Mouse (Mus musculus) erythroid progenitor cell, adult 5-6 weeks (primary cell): ENCODE results near the gene Mob3b. TPM values are rescaled to one million over a fixed set of nuclear protein-coding genes. Genes with fewer than 3 reads are reported as not detected.

Experiments used
- ATAC-seq: replicated peaks from 2 replicates; pipeline ENCODE4 v1.8.0; 2016; ENCODE audit warnings: moderate number of reproducible peaks, mild to moderate bottlenecking, moderate TSS enrichment, inconsistent platforms; ENCODE audit not compliant: poor library complexity, low FRiP score, severe bottlenecking
- total RNA-seq, 2 experiments: library from RNA; stranded (forward) in 1 of 2; stranded (reverse) in 1 of 2; fragments of 150-400 nt in 1 of 2; fragments of 186-747, 209-891 nt in 1 of 2; gene quantifications; 2 replicates each; pipeline versions ENCODE4 v1.2.3 to v1.2.4; 2015 to 2017; ENCODE audit warnings: low replicate concordance in 2 of 2

The Mob3b gene
- total RNA-seq, 2 experiments from 2014 or later = under 0.01 to 1.4 TPM

DNA sequence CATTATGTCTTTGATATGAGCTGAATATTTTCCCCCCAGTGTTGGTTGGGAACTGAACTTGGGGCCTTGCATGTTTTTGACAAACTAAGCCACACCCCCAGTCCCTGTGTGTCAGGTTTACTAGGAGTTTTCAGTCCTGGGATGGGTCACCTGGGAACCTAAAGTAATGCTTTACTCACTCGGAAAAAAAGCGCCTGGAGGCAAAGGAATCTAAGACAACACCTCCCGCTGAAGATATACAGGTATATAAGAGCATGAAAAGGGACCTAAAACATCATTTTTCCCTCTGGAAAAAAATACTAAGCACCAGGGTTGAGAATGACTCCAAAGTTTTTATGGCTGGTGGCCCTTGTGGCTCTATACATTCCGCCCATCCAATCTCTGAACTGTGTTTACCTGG lies 5.5 kb downstream of the Mob3b start, which contains the start of gene Ifnk:
Ifnk (plus strand) TSS at position 301 of the 400 bp plus-strand sequence.
- ATAC-seq = no peak

DNA sequence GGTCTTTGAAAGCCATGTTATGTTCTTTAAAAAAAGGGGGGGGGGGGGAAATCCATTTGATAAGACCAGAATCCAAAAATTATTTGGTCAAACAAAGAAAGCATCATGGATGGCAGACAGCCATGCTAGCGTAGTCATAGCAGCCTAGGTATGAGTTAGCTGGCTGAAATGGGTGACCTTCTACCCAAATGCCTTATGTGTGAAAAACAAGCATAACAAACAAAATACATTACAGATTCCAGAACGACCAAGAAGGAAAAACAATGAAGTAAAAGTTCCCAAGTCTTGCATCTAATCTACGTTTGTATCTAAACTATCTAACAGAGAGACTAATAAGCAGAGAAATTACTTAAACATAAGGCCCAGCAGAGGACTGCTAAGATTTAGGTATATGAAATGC lies 6.6 kb downstream of the Mob3b start:
- ATAC-seq = no peak

DNA sequence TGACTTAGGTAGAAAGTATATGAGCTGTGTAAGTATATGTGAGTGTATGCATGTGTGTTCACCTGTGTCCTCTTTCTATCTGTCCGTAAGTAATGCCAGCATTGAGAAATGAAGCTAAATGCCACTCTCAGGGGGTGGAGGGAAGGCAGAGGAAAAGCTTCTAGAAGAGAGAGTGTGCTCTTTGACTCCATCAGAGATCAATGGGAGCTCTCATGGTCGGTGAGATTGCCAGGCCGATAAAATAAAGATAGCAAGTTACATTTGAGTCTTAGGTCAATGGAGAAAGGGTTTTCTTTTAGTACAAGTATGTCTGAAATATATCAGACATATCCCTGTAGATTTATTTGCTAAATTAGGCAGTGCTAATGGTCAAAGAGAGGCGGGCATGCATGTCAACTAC lies 9.0 kb downstream of the Mob3b start:
- ATAC-seq = no peak

DNA sequence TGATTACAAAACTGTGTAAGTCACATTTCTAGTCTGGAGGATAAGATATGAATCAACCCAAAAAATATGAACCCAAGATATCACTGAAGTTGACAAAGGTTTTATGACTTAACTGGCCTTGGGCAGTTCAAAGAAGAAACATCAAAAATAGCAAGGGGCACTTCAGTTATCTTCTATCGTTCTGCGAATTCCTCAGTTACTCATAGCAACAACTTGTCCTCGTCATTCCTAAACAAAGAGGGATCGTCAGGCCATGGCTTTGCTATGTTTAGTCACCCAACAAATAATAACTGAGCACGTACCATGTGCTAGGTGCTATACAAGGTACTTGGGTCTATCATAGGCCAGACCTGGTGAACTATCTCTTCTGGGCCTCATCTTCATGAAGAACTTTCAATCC lies 10.7 kb downstream of the Mob3b start:
- no peak for ATAC-seq

DNA sequence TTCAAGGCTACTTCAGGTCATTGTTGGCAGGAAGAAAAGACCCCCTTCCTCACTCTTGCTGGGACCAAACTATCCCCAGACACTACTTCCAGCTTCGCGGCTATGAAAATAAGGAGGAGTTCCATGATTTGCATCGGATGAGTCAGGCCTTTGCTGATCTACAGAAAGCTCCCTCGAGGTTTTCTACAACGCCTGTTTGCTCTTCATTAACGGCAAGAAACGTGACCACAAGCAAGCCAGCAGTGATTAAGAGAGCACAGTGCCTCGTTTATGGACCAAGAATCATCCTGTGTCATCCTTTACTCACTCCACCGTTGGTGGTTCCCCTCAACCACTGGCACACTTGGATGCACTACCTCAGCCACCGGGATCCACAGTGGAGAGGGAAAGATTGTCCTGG lies 11.6 kb downstream of the Mob3b start:
- no peak for ATAC-seq

DNA sequence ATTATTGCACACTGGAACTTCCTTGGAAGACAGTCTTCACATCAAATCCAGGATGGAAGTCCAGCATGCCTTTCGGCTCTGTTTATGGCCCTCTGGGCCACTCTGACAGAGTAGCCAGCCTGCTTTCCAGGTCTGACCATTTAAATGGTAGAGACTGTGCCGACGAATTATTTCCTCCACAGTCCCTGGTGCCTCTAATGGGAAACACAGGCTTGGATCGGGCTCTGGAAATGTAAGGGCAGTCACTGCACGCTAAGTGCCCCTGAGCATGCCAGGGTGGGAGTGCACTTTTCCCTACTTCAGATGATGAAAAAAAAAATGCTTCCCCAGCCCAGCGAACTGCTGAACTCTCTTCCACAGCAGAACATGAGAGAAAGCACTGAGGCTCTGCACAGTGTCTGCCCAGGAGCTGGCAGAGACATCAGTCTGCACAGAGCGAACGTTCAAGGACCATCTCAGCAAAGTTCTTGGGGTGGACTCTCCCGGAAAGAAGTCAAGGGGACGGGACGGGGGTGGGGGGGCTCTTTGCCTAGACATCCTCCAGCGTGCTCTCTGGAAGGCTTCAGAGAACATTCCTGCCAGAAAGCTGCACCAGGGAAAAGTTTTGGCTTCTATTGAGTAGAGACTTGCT lies 13.7 kb downstream of the Mob3b start:
- ATAC-seq = no peak

DNA sequence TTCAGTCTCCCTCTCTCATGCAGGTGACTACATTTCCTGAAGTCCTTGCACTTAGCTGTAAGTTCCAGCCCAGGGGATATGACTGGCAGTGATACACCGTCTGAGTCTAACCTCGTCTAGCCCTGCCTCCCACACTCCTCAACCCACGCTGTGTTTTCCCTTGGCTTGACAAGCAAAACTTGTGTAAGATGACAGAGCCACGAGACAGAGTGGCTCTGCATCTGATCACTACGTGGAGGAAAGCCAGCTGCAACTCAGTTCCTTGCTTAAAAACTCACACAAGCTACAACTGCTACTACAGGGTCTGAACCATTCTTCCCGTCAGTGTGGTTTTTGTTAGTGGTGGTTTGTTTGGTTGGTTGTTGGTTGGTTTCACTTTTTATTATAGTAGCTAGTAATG lies 17.0 kb downstream of the Mob3b start:
- no peak for ATAC-seq

DNA sequence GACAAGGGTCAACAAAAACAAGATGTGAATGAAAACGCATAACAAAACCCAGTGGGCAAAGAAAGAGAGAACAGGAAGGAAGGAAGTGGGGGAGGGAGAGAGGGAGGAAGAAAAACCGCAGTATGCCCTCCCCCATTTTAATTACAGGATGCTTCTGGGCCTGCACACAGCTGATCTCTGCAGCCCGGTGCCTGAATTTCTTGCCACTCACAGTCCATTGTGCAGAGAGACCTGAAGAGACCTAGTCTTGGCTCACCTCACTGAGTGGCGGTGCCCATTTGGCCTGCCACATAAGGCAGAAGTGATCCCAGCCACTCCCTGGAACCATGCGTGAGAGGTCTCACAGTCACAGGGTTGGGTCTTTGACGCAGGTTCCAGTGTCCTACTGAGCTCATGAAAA lies 19.2 kb downstream of the Mob3b start:
- ATAC-seq = no peak

DNA sequence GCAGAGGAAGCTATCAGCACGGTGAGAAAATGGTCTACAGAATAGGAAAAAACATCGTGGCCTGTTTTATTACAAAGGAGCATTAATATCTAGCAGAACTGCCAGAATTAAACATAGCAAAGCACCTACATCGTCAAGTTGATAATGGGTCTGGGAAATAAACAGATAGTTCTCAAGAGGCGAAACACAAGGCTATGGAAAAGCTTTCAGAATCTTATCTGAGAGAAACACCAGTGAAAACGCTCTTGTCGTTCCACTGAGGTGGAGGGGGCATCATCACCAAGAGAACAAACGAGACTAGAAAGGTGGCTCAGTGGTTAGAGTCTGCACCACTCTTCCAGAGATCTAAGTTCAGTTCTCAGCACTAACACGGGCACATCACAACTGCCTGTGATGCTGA lies 20.3 kb downstream of the Mob3b start:
- ATAC-seq = no peak

DNA sequence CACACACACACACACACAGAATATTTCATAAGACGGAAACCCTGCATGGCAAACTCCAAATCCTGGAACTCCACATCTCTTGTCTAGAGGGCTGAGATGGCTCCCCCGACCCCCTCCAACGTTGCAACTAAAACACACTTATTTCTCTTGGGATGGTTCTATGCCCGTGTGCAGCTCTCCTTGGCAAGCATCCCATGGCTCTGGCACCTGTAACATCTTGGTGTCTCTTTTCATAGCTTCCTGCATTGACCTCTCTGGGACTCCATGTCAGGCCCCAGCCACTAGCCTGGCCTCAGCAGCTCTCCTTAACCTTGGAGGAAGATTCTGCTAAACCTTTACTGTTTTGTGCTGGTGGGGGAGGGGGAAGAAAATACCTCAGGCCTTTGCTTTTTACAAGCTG lies 21.5 kb downstream of the Mob3b start:
- ATAC-seq = no peak

DNA sequence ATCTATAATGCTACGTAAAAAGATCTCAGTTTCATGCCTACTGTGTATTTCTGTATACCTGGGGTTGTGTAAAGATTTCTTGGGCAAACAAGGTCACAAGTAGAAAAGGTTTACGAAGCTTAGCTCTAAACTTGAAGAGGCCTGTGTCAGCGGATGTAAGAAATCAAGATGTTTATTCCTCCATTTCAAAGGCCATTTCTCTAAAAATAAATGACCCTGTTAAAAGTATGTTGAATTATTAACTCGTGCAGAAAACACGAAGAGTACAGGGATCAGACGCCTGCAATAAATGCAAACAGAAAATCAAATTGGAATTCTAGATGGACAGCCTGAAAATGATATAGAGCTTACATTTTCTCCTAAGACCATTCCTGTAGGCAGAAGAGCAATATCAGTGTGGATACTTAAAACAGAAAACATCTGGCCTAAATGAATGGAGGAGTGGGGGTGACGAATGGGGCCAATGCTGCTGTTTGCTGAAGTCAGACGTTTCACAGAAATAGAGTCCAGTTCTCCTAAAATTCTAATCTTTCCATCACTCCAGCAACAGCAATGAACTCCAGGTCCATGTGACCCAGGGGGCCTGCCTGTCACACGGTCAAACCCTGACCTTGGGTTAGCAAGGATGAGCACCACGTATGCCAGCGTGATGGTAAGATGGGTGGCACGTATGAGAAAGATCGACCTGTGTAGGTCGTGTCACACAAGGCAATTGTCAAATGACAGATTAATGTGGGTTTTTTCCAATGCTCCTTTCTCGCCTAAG lies 22.3 kb downstream of the Mob3b start:
- ATAC-seq = no peak

DNA sequence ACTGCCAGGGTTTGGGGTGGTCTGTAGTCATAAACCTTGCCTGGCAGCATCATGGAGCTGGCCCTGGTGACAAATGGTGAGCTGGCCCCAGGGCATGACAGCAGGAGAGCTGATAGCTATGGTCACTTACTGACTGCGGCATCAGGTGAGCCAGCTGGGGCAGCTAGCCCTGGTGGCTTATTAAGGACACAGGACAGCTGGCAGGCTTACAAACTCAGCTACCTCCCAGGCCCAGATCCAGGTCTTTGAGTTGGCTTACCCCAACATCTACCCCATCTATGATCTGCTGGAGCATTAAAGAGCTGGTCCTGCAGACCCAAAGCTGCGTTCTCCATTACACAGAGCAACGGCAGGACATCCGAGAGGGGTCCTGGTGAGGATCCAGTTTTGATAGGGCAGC lies 23.9 kb downstream of the Mob3b start:
- no peak for ATAC-seq

DNA sequence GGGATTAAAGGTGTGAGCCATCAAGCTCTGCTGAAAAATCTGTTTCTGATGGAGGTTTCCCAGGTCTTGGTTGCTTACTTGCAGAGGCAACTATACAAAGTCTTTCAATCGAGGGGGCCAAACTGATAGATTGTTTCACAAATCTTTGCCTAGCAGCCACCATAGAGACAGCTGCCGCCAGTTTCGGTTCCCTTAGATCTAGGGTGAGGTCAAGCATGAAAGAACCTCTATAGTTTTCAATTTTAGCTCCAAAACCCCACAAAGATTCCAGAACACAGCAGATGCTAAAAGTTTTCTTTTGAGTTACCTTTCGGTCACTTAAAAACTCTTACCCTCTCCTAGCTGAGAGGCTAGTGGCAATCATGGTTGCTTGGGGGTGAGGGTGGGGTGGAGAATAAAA lies 25.7 kb downstream of the Mob3b start:
- ATAC-seq = no peak

DNA sequence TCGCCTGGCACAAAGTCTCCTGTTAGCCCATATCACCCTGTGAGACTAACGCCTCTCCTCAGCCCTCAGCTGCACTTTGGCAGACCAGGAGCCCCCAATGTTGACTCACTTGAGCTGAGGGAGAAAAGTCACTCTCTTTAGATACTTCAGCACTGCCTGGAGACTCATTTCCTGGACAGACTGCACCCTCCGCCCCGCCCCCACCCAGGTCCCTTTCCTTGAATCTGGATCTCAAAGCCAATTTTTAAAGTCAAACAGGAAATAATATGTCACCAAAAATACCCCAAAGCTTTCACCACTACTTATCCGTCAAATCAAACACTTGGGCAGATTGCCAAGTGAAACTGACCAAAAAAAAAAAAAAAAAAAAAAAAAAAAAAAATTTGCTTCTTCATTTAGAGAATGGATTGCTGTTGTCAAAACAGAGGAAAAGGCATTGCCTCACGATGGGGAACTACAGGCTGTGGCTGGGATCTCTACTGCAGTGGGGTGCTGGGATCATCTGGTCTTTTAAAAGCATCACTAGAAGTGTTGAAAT lies 26.8 kb downstream of the Mob3b start:
- ATAC-seq = no peak

DNA sequence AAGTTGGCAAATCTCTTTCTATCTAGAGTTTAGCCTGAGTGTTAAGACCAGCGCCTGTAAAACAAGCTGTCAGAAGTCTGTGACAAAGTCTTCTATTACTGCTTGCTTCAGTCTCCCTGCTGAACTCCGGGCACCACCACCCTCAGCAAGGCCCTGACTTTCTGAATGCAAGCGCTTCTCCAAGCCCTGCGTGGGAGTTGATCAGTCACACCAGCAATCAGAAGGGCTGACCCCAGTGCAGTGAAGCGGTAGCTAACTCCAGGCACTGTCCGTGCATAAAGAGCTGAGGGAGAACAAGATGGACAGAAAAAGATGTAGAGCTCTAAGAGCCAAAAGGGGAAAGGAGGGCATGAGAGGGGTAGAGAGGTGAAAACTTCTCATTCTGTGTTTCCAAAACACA lies 29.5 kb downstream of the Mob3b start:
- no peak for ATAC-seq

DNA sequence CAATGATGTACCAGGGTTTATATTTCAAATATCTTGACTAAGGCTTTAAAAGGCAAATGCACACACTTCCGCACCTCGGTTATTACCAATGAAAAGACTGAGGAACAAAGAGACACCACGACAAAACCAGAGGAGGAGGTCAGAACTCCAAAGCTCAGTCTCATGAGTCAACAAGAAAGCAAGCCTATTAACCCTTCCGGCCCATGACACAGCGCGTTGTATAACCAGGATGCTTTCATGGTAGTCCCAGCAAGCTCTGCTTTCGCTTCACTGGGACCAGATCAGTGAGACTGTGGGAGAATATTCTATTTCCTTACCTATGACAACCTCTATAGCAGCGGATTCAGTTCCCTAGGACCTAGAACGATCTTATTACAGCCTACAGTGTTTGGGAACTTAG lies 30.5 kb downstream of the Mob3b start:
- no peak for ATAC-seq

DNA sequence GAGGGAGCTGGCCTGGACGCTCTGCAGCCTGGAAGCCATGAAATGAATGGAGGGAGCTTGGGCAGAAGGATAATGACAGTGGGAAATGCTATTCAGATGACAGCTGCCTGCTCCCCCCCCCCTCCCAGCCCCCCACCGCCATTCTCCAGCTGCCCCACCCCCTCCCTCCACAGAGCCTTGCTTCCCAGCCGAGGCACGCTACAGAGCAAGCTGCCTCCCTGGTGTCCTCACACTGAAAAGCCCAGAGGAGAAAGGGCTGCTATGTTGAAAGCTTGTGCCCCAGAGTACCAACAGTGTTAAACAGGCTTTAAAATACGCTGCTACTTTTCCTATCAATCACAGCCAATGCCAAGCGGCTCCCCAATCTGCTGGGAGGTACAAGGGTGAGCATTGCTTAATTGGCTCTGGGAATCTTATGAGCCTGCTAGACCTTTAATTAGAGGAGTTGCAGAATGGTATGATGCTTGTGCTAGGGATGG lies 31.9 kb downstream of the Mob3b start:
- no peak for ATAC-seq

DNA sequence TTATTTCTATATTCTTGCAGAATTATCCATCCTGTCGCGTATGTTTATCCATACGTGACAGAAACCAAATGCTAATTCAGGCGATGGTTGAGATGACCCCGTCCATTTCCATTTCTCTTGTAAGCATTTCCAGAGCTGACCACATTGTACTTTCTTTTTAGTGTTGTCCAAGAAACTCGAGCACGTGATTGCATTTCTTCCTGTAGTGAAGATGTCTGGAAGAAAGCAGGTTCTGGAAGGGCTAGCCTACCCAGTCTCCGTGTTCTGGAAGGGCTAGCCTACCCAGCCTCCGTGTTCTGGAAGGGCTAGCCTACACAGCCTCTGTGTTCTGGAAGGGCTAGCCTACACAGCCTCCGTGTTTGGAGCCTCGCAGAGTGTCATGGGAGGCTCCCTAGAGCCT lies 33.3 kb downstream of the Mob3b start:
- ATAC-seq = no peak

DNA sequence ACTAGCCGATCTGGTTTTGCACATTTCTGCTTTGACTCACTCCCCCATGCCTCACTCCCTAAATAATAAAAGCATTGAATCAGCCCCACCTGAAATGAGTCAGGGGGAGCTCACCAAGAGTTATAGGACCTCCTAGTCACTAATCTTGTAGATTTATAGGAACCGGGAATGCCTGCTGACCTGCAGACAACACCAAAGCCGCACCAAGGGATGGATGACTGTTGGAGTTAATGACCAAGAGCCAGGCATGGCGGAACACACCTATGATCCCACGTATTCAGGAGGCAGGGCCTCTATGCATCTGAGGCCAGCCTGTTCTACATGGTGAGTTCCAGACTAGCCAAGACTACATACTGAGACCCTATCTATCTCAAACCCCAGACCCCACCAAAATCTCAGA lies 34.2 kb downstream of the Mob3b start:
- ATAC-seq = no peak

DNA sequence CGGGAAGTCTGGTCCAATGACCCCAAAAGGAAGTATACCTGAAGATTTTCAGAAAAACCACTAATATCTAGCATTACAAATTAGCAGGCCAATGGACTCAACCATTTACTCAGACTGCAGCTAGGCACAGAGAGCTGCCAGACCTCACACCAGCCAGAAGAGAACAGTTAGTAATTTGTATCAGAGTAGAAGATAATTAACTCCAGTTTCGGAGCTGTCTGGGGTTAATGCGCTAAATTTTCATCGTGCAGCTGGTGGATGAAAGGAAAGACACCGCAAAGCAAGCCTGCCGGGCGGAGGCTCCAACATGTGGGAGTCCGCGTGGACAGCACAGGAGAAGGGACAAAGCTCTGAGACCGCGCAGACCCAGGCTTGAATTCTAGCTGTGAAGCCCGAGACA lies 36.2 kb downstream of the Mob3b start:
- ATAC-seq = no peak

DNA sequence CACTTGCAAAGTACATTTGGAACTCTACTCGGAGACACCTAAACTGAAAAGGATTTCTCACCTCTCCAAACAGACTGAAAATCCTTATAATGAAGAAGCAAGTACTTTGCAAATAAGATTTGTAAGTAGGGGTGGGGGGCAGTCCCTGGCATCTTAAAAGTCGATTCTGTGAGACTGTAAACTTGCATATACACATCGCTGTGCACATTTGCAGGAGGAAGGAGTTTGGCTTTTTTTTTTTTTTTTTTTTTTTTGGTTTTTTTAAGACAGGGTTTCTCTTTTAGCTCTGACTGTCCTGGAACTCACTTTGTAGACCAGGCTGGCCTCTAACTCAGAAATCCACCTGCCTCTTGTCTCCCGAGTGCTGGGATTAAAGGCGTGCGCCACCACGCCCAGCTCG lies 36.7 kb downstream of the Mob3b start:
- no peak for ATAC-seq
